Mouse (Mus musculus) mouse embryonic stem cell (cell line): ENCODE results near the gene Dnal4.

Experiments used
- in situ Hi-C, 2 experiments: fragments of 300-500 bp; cut with MboI; formaldehyde crosslinking; loops; 1 replicate in 1 of 2; 3 replicates in 1 of 2; pipeline ENCODE4 v1.14.3; 2019 to 2020; ENCODE audit warnings: low sequenced_read_pairs in 2 of 2, low pct_unique_long_range_greater_than_20kb in 1 of 2, mixed read lengths in 1 of 2; ENCODE audit not compliant: unreplicated experiment in 1 of 2

Gene Dnal4

GRCm38 (mm10) chr15:79750266-79750665 lies 27.4 kb downstream of the Dnal4 start:
- in situ Hi-C loops: loop anchor here in 1 of 2 experiments (25.0 kb wide), 1 partner anchor 312 kb away; no protein-coding TSS in a partner anchor

GRCm38 (mm10) chr15:79749162-79749561 lies 28.5 kb downstream of the Dnal4 start:
- in situ Hi-C loops: no loop called here

GRCm38 (mm10) chr15:79747998-79748397 lies 29.7 kb downstream of the Dnal4 start:
- in situ Hi-C loops: no loop called here

- in situ Hi-C loops: no loop called here
These were observed 31.8 kb downstream of the Dnal4 start for GRCm38 (mm10) chr15:79745883-79746282.

- in situ Hi-C loops: no loop called here
These were observed 32.3 kb downstream of the Dnal4 start for GRCm38 (mm10) chr15:79745312-79745711.

GRCm38 (mm10) chr15:79744742-79745141 lies 32.9 kb downstream of the Dnal4 start:
- in situ Hi-C loops: no loop called here

- in situ Hi-C loops: no loop called here
These were observed 33.6 kb downstream of the Dnal4 start for GRCm38 (mm10) chr15:79744001-79744400.

- in situ Hi-C loops: no loop called here
These were observed 35.0 kb downstream of the Dnal4 start for GRCm38 (mm10) chr15:79742706-79743023.

GRCm38 (mm10) chr15:79741921-79742705 lies 35.5 kb downstream of the Dnal4 start, which contains the start of gene Sun2:
TSS of gene Sun2 (minus strand) at chr15:79742536.
- in situ Hi-C loops: no loop called here

GRCm38 (mm10) chr15:79741173-79741858 lies 36.3 kb downstream of the Dnal4 start:
- in situ Hi-C loops: no loop called here

- in situ Hi-C loops: no loop called here
These were observed 36.9 kb downstream of the Dnal4 start for GRCm38 (mm10) chr15:79740739-79741138.

- in situ Hi-C loops: no loop called here
These were observed 43.3 kb downstream of the Dnal4 start for GRCm38 (mm10) chr15:79734311-79734710.

GRCm38 (mm10) chr15:79733640-79734039 lies 44.0 kb downstream of the Dnal4 start:
- in situ Hi-C loops: no loop called here

GRCm38 (mm10) chr15:79733192-79733591 lies 44.5 kb downstream of the Dnal4 start:
- in situ Hi-C loops: no loop called here

GRCm38 (mm10) chr15:79731554-79731953 lies 46.1 kb downstream of the Dnal4 start:
- in situ Hi-C loops: no loop called here

- in situ Hi-C loops: no loop called here
These were observed 48.8 kb downstream of the Dnal4 start for GRCm38 (mm10) chr15:79728731-79729388.

GRCm38 (mm10) chr15:79728311-79728710 lies 49.3 kb downstream of the Dnal4 start:
- in situ Hi-C loops: no loop called here

- in situ Hi-C loops: no loop called here
These were observed 49.8 kb downstream of the Dnal4 start for GRCm38 (mm10) chr15:79727840-79728239.

- in situ Hi-C loops: no loop called here
These were observed 52.4 kb downstream of the Dnal4 start for GRCm38 (mm10) chr15:79725190-79725789.
